ENCODE assay signal across 16 mouse cellular contexts in the genomic region with DNA sequence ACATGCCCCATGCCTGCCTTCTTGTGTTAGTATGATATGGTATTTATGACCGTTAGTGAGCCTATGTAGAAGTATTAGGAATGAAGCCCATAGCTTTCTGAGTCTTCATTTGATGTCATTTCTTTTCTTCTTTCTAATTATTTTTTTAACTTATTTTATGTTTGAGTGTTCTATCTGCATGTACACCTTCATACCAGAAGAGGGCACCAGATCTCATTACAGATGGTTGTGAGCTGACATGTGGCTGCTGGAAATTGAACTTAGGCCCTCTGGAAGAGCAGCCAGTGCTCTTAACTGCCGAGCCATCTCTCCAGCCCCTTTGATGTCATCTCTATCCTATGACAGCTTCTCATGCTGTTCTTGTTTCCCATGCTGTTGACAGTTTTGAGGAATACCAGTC.
A peak's percentile ranks its signal among the peaks of the same experiment; 100 is the strongest.
DNase-seq lines count a peak whose midpoint lies in the region; ATAC-seq and TF ChIP-seq lines count a peak whose summit lies in the region.
"Had no signal": no experiment of that assay in that cellular context is flagged by ENCODE, and none has a peak within 500 bp of the region (broad histone marks: within the 10 kb centered on the region; RNA-seq: fewer than 3 reads in every experiment).

No protein-coding gene starts in this region.

- no peak for DNase-seq in heart, postnatal 0 days (ENCODE audit: low spot score)
- DNase-seq in heart, postnatal 4 days: no peak
- no peak for DNase-seq in lung, embryonic 14.5 days
- no peak for DNase-seq in lung, postnatal 10 days
- no peak for DNase-seq in stomach, postnatal 0 days (ENCODE audit: low spot score)
- DNase-seq in left cerebral cortex, adult 8-10 months (ENCODE audit: low spot score in 2 of 2): no peak
- DNase-seq: cerebellum, adult 8-10 months; heart, adult 18-20 months; kidney, adult 11 months; kidney, postnatal 14 days; right cerebral cortex, postnatal 14 days; thymus, postnatal 36 days had no signal

- no peak for TF ChIP-seq POLR2A in ES-Bruce4 (IDR thresholded peaks at IDR 0.05; ENCODE audit: insufficient read depth, low read length)

- 90% methylated on average over 2 of the region's 2 CpGs for WGBS in heart, postnatal 0 days
- WGBS in lung, embryonic 14.5 days: 64% methylated on average over 2 of the region's 2 CpGs
- WGBS in stomach, postnatal 0 days: 87% methylated on average over 2 of the region's 2 CpGs

- no peaks in the 10 kb centered on the region for H3K36me3 ChIP-seq in heart, postnatal 0 days (replicated peaks; ENCODE audit: control insufficient read depth, insufficient read depth, low read length)
- no peaks in the 10 kb centered on the region for H3K36me3 ChIP-seq in lung, embryonic 14.5 days (ENCODE audit: insufficient read depth)
- H3K36me3 ChIP-seq in ES-Bruce4 (ENCODE audit: control insufficient read depth, insufficient read depth, low read length, poor library complexity, severe bottlenecking): no peaks in the 10 kb centered on the region
- H3K36me3 ChIP-seq in stomach, postnatal 0 days (ENCODE audit: control insufficient read depth, insufficient read depth, low read length): no peaks in the 10 kb centered on the region
- H3K36me3 ChIP-seq: embryonic facial prominence, embryonic 13.5 days; hindbrain, embryonic 12.5 days; limb, embryonic 15.5 days had no signal

- TF ChIP-seq CTCF in heart, postnatal 0 days (IDR thresholded peaks at IDR 0.05; ENCODE audit: low read depth): peak; percentile 18; the same call in 1 of the 2 replicates
- TF ChIP-seq CTCF in lung, embryonic 14.5 days (IDR thresholded peaks at IDR 0.05; ENCODE audit: low read depth): peak; percentile 42; the same call in 1 of the 2 replicates
- peak; percentile 2 for TF ChIP-seq CTCF in ES-Bruce4 (IDR thresholded peaks at IDR 0.05; ENCODE audit: low read depth, low read length)
- TF ChIP-seq CTCF in stomach, postnatal 0 days (IDR thresholded peaks at IDR 0.05; ENCODE audit: low read depth): peak; percentile 51

- no peak overlapping the region for H3K4me3 ChIP-seq in heart, postnatal 0 days (ENCODE audit: low read depth, low read length)
- no peak overlapping the region for H3K4me3 ChIP-seq in lung, embryonic 14.5 days (ENCODE audit: low read depth, low read length)
- H3K4me3 ChIP-seq in ES-Bruce4 (ENCODE audit: low read depth, low read length): no peak overlapping the region
- no peak overlapping the region for H3K4me3 ChIP-seq in stomach, postnatal 0 days (ENCODE audit: low read depth, low read length)
- H3K4me3 ChIP-seq: embryonic facial prominence, embryonic 13.5 days; hindbrain, embryonic 12.5 days; limb, embryonic 15.5 days had no signal

- H3K4me1 ChIP-seq in heart, postnatal 0 days (ENCODE audit: control insufficient read depth, insufficient read depth): no peaks in the 10 kb centered on the region
- no peaks in the 10 kb centered on the region for H3K4me1 ChIP-seq in lung, embryonic 14.5 days (ENCODE audit: insufficient read depth)
- no peaks in the 10 kb centered on the region for H3K4me1 ChIP-seq in ES-Bruce4 (ENCODE audit: control insufficient read depth, insufficient read depth, low read length)
- H3K4me1 ChIP-seq in stomach, postnatal 0 days (replicated peaks; ENCODE audit: control insufficient read depth, insufficient read depth): no peaks in the 10 kb centered on the region
- H3K4me1 ChIP-seq: hindbrain, embryonic 12.5 days had no signal

- no peaks in the 10 kb centered on the region for H3K27me3 ChIP-seq in heart, postnatal 0 days (ENCODE audit: control insufficient read depth, insufficient read depth, low read length)
- H3K27me3 ChIP-seq in lung, embryonic 14.5 days (ENCODE audit: insufficient read depth, low read length): no peaks in the 10 kb centered on the region
- no peaks in the 10 kb centered on the region for H3K27me3 ChIP-seq in ES-Bruce4 (ENCODE audit: control insufficient read depth, insufficient read depth, low read length, poor library complexity, severe bottlenecking)
- no peaks in the 10 kb centered on the region for H3K27me3 ChIP-seq in stomach, postnatal 0 days (ENCODE audit: control insufficient read depth, insufficient read depth, low read length)
- H3K27me3 ChIP-seq: hindbrain, embryonic 12.5 days; limb, embryonic 15.5 days had no signal

- no peak overlapping the region for H3K4me2 ChIP-seq in heart, postnatal 0 days (ENCODE audit: low read depth, low read length)
- H3K4me2 ChIP-seq in lung, embryonic 14.5 days: no peak overlapping the region
- no peak overlapping the region for H3K4me2 ChIP-seq in stomach, postnatal 0 days (replicated peaks; ENCODE audit: low read depth)
- H3K4me2 ChIP-seq: embryonic facial prominence, embryonic 13.5 days; hindbrain, embryonic 12.5 days; limb, embryonic 15.5 days had no signal

- ATAC-seq in heart, postnatal 0 days (ENCODE audit: insufficient read depth, low read depth): no peak
- no peak for ATAC-seq in lung, embryonic 14.5 days (ENCODE audit: insufficient read depth)
- ATAC-seq in stomach, postnatal 0 days (ENCODE audit: low FRiP score, low TSS enrichment): no peak

- H3K27ac ChIP-seq in heart, postnatal 0 days (ENCODE audit: low read depth): no peak overlapping the region
- no peak overlapping the region for H3K27ac ChIP-seq in lung, embryonic 14.5 days (ENCODE audit: low read depth)
- no peak overlapping the region for H3K27ac ChIP-seq in ES-Bruce4 (ENCODE audit: insufficient read depth, low read length)
- no peak overlapping the region for H3K27ac ChIP-seq in stomach, postnatal 0 days (replicated peaks)
- H3K27ac ChIP-seq: embryonic facial prominence, embryonic 13.5 days; hindbrain, embryonic 12.5 days; limb, embryonic 15.5 days had no signal

- no peak for TF ChIP-seq EP300 in heart, postnatal 0 days (IDR thresholded peaks at IDR 0.05; ENCODE audit: low read depth)
- TF ChIP-seq EP300 in ES-Bruce4 (IDR thresholded peaks at IDR 0.05; ENCODE audit: insufficient read depth, low read depth, low read length): no peak
- no peak for TF ChIP-seq EP300 in stomach, postnatal 0 days (optimal IDR thresholded peaks at IDR 0.05)

- H3K9ac ChIP-seq in heart, postnatal 0 days (replicated peaks; ENCODE audit: low read depth, low read length): no peak overlapping the region
- no peak overlapping the region for H3K9ac ChIP-seq in lung, embryonic 14.5 days
- no peak overlapping the region for H3K9ac ChIP-seq in ES-Bruce4 (ENCODE audit: low read depth, poor library complexity, severe bottlenecking)
- no peak overlapping the region for H3K9ac ChIP-seq in stomach, postnatal 0 days (ENCODE audit: low read length)
- H3K9ac ChIP-seq: embryonic facial prominence, embryonic 13.5 days; hindbrain, embryonic 12.5 days; limb, embryonic 15.5 days had no signal

- H3K9me3 ChIP-seq in heart, postnatal 0 days (replicated peaks; ENCODE audit: control insufficient read depth, low read length): no peaks in the 10 kb centered on the region
- H3K9me3 ChIP-seq in lung, embryonic 14.5 days (ENCODE audit: low read depth, low read length): no peaks in the 10 kb centered on the region
- H3K9me3 ChIP-seq in ES-Bruce4 (replicated peaks; ENCODE audit: control insufficient read depth, insufficient read depth, low read length, poor library complexity, severe bottlenecking): no peaks in the 10 kb centered on the region
- no peaks in the 10 kb centered on the region for H3K9me3 ChIP-seq in stomach, postnatal 0 days (ENCODE audit: control insufficient read depth, low read length)
- H3K9me3 ChIP-seq: hindbrain, embryonic 12.5 days; limb, embryonic 15.5 days had no signal
